Mouse (Mus musculus) thymus, postnatal 0 days (tissue): ENCODE data around the gene Romo1. TPM values are rescaled to one million over a fixed set of nuclear protein-coding genes. Genes with fewer than 3 reads are reported as not detected.
"Not testable (repeated sequence)": the region's sequence is repeated elsewhere in the genome, so short reads cannot be mapped to it uniquely, and the experiment has no call there.

Experiments used
- DNase-seq: peaks from one replicate; pipeline ENCODE4 v3.0.0-alpha.2; 2015; ENCODE audit warnings: low spot score
- polyA plus RNA-seq: library from polyadenylated mRNA; unstranded; fragments of >200 nt; fragmentation: Nextera tagmentation; extraction: Ambion mirVana; gene quantifications from 2 replicates; pipeline ENCODE4 v1.2.1, GENCODE M21; 2015

Gene Romo1
- polyA plus RNA-seq: 490 and 536 TPM in 2 replicates

DNA sequence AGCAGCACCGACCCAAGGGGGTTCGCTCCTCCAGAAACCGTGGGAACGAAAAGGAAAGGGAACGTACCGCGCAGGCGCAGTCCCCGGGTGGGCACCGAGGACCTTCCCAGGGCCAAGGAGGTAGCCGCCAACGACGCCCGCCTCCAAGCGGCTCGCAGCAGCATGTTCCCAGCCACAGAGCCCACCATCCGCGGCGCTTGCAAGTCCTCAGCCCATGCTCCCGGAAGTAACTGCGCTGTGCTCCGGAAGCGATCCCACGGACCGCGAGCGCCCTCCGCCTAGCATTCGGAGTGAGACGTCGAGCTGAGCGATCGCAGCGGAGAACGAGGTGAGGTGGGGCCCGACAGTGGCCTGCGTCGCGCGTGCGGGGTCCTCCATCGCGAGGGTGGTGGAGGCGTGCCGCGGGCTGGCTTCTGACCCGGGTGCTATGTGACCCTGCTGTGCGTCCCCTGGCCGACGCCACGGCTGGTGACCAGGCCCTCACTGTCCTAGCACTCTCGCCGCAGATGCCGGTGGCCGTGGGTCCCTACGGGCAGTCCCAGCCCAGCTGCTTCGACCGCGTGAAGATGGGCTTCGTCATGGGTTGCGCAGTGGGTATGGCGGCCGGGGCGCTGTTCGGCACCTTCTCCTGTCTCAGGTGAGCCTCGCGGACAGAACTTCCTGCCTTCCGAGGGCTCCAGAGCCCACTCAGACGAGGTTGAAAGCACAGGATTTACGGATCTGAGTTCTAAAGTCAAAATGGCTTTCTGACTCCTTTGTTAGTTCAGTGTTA is at the start of gene Romo1, which contains the start of gene Nfs1:
Gene Romo1 (plus strand): TSS at position 87 of the 772 bp plus-strand sequence.
Gene Nfs1 (minus strand): TSS at position 234 of the 772 bp plus-strand sequence.
- DNase-seq: peak; percentile 96

DNA sequence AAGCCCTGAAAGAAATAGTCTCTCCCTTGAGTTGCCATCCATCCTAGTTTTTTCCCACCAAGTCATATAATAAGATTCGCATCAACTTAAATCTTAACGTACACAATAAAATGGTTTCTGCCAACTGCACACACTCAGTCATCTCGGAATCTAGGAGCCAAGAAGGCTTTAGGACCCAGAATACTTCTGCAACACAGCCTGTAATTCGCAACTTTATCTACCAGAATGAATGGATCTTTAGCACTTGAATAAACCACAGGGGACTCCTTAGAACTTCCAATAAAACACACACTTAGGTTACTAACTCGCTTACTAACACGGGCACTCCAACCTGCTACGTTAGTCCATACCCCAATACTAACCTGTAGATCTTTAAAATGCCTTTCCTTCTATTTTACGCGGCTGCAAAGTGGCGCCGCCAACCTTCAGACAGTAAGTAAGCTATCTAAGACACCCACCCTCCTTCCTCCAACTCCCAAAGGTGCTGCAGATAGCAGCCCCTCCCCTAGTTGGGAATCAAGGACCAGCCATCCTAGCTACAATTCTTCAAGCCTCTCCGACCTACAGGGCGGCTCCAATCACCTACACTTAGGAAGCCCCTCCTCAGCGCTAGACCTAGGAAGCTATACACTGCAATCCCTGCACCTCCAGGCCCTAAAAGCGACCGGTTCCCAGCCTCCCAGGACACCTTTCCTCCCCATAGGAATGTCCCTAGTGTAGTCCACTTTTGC is 33.0 kb upstream of the Romo1 start:
- peak; percentile 40 for DNase-seq

DNA sequence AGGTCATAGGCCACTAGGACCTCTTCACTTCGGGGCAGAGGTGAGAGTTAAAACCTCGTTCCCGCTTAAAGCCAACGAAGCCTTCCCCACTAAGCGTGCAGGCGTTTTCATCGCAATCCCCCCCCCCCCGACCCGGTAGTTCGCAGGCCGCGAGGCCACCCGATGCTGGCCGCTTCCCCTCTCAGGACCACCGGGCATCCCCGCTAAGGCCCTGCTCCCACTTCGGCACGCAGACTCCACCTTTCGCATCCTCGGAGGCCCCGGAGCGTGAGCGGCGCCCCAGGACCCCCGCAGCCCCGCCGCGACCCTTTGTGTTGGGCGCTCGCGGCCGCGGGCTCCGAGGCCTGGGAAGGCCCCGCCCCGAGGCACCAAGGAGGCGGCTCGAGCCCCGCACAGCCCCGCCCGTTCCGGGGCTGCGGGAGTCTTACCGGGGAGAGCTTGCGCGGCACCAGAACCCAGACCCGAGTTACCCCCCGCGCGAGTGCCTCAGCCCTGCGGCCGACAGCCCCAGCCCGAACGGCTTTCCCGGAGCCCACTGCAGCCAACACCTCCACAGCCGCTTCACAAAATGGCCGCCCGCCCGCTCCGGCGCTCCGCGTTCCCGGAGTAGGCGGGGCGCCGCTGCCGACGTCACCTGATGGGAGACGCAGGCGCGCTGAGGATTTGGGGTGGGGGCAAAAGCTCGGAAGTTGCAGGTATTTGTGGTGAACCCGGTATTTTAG is 32.3 kb upstream of the Romo1 start, which contains the start of the genes Cpne1 and Rbm12:
Gene Cpne1 (minus strand): TSS at position 608 of the 722 bp plus-strand sequence.
Gene Rbm12 (minus strand): TSS at position 621 of the 722 bp plus-strand sequence.
- peak; percentile 95 for DNase-seq

GRCm38 (mm10) chr2:156112080-156112423 is 31.8 kb upstream of the Romo1 start:
- not testable (repeated sequence) for DNase-seq

- no peak for DNase-seq
Observed at GRCm38 (mm10) chr2:156119566-156119965, 24.3 kb upstream of the Romo1 start.

GRCm38 (mm10) chr2:156123731-156124130 is 20.1 kb upstream of the Romo1 start:
- no peak for DNase-seq

GRCm38 (mm10) chr2:156126992-156127391 is 16.8 kb upstream of the Romo1 start, which contains the start of gene Gm28036:
Gene Gm28036, minus strand, starts transcription at chr2:156127092.
- DNase-seq: no peak

GRCm38 (mm10) chr2:156134161-156134560 is 9.7 kb upstream of the Romo1 start:
- no peak for DNase-seq

DNA sequence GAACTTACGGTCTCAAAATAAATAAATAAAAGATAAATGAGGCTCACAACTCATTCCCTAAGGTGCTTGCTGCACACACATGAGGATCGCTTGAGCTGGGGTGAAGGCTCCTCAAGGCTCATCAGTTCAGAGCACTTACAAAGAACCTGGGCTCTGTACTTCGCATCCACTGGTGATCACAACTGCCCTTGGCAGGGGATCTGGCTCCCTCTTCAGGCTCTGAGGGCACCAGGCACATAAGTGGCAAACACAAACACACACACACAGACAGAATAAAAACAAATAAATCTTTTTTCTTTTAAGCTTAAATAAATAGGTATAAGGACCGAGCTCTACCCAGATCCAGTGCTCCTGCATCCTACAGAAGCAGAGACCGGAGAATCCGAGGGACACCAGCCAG is 8.1 kb upstream of the Romo1 start:
- DNase-seq: peak; percentile 28

DNA sequence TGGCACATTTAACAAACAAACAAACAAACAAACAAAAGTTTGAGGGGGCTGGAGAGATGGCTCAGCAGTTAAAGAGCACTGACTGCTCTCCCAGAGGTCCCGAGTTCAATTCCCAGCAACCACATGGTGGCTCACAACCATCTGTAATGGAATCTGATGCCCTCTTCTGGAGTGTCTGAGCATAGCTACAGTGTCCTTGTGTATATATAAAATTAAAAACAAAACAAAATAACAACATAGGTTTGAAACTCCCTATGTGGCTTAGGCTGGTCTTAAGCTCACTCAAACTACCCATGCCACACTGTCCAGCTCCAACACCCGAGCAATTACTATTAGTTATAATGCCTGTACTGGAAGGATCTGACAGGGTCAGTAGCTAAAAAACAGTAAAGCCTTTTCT is 1.0 kb upstream of the Romo1 start:
- DNase-seq: no peak

DNA sequence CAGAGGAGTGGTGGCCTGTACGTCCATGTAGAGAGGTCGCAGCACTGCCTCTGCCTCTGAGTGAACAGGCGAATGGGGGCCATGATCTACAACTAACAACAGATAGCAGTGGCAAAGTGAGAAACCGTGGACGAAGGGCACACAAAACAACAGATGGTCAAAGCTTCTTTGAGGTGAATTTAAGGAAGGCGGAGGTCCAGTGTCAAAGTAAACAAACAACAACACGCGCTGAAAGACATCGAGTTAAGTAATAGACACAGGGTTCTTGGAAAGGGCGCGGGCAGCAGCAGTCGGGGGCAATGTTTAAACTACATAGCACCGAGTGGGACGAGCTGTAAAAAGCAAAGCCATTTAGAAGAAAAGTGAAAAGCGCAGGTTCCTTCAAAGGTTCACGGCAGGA is 472 bp upstream of the Romo1 start:
- DNase-seq: no peak

GRCm38 (mm10) chr2:156145486-156146130 is 1.8 kb downstream of the Romo1 start:
- DNase-seq: no peak

- DNase-seq: no peak
Observed at GRCm38 (mm10) chr2:156146272-156146989, 2.6 kb downstream of the Romo1 start.

GRCm38 (mm10) chr2:156147316-156147915 is 3.6 kb downstream of the Romo1 start:
- DNase-seq: no peak

DNA sequence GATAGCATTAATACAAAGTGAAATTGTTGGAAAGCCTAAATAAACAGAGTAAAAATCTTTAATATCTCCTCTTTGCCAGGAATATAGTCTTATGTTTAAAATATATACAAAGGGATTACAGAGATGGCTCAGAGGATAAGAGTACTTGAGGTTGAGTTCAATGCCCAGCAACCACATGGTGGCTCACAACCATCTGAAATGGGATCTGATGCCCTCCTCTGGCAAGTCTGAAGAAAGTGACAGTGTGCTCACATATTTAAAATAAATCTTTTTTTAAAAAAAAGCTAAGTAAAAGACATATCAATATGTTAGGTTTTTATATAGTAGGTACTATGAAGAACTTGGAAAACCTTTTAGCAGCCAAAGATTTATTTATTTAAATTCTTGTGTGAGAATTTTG is 7.7 kb downstream of the Romo1 start:
- no peak for DNase-seq

- no peak for DNase-seq
Observed at GRCm38 (mm10) chr2:156165478-156165877, 21.6 kb downstream of the Romo1 start.

GRCm38 (mm10) chr2:156166557-156166956 is 22.7 kb downstream of the Romo1 start:
- DNase-seq: no peak

DNA sequence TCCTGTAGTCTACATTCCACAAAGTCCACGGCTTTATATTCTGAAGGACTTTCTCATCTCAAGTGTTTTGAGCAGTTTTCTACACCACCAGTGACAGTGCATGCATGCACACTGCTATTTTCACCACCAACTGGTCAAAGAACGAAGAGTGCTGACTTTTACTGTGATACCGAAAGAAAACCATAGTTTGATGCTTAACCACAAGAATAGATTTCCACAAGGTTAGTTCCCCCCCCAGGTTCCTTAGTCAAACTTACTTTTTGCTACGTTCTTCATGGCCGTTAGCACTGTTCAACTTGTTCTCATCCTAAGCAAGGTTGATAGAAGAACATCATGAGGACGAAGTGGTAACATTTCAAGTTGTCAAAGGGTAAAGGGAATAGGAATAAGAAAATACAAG is 33.2 kb downstream of the Romo1 start:
- DNase-seq: no peak

- no peak for DNase-seq
Observed at GRCm38 (mm10) chr2:156177651-156178050, 33.8 kb downstream of the Romo1 start.
